Mouse (Mus musculus): Measurements from ENCODE around the gene Ccr9. TPM values are rescaled to one million over a fixed set of nuclear protein-coding genes. Genes with fewer than 3 reads are reported as not detected.
"Not testable (repeated sequence)": the region's sequence is repeated elsewhere in the genome, so short reads cannot be mapped to it uniquely, and the experiment has no call there.

The Ccr9 gene
- polyA plus RNA-seq, 1 experiment from 2014 or later: 0.41 TPM

DNA sequence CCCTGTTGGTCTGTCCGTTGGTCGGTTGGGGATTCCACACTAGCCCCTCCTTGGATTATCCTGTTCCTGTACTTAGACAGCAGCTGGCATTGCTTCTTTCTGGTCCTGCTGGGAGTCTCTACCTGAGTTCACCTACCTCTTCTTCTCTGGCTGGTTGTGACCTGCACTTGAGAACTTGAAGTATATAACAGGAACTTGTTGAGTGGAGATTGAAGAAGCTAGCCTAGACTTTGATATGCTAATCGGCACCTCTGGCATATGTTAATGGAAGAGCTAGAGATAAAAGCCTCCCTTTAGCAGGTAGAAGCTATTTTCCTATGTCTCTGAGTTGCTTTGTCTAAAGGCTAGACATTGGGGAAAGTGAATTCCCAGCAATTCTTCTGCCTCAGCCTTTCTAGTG is 53.0 kb downstream of the Ccr9 start:
- no peaks in the 10 kb centered on the region for H3K9me3 ChIP-seq (ENCODE audit: control insufficient read depth, low read length)

DNA sequence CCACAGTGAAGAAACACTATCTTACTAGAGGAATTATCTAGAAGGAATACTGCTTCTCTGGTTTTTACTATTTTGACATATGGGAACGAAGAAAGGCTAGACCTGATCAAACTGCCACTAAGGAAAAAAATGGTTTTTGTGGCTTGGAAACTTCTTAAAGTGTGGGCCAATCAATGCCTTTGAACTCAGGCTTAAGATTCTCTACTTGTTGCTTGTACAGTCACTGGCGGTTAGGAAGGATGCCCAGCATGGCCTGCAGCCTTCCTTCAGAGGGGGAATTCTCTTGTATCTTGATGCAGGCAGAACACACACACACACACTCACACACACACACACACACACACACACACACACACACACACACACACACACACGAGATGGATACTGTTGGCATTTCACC is 55.9 kb downstream of the Ccr9 start:
- no peak for DNase-seq (ENCODE audit: low spot score)
- 63% methylated on average over 3 of the region's 3 CpGs for WGBS
- no peak for ATAC-seq (replicated peaks; ENCODE audit: low FRiP score, low TSS enrichment, low read depth)

More for the DNA sequence above, 53.0 kb downstream of the Ccr9 start:
- H3K4me2 ChIP-seq (ENCODE audit: low read length): no peak overlapping the region
- no peak overlapping the region for H3K27ac ChIP-seq (ENCODE audit: low read depth)
- H3K4me3 ChIP-seq (ENCODE audit: low read depth, low read length): no peak overlapping the region
- DNase-seq (ENCODE audit: low spot score) (no peak), ATAC-seq (replicated peaks; ENCODE audit: low FRiP score, low TSS enrichment, low read depth) (no peak)
- no peaks in the 10 kb centered on the region for H3K27me3 ChIP-seq (replicated peaks; ENCODE audit: control insufficient read depth, insufficient read depth, low read length)
- no peak overlapping the region for H3K9ac ChIP-seq (ENCODE audit: low read length)
- WGBS: 81% methylated on average over 3 of the region's 3 CpGs
- H3K36me3 ChIP-seq (ENCODE audit: control insufficient read depth, insufficient read depth, low read length): no peaks in the 10 kb centered on the region
- H3K4me1 ChIP-seq (replicated peaks; ENCODE audit: control insufficient read depth, insufficient read depth, low read length): no peaks in the 10 kb centered on the region

DNA sequence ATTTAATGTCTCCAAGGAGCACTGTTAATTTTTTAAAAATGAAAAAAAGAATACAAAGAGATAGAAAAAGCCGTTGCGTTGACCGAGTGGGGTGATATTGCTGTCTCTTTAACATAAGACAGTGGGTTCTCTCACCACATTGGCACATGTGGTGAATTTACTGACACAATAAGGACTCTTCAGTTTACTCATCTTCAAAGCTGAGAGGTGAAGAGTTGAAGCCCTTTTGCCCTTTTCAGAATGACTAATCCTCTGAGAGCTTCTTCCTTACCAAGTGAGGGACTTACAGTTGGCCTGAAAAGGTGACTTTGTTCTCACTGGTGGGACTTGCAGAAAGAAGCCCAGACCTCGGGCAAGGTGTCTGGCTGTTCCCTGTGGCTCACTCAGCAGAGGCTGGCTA is 62.6 kb downstream of the Ccr9 start:
- H3K4me2 ChIP-seq (ENCODE audit: low read length): no peak overlapping the region
- H3K4me1 ChIP-seq (replicated peaks; ENCODE audit: control insufficient read depth, insufficient read depth, low read length): no peaks in the 10 kb centered on the region
- H3K9ac ChIP-seq (ENCODE audit: low read length): no peak overlapping the region
- H3K27ac ChIP-seq (ENCODE audit: low read depth): no peak overlapping the region
- no peak for DNase-seq (ENCODE audit: low spot score)
- no peaks in the 10 kb centered on the region for H3K9me3 ChIP-seq (ENCODE audit: control insufficient read depth, low read length)
- no peak for ATAC-seq (replicated peaks; ENCODE audit: low FRiP score, low TSS enrichment, low read depth)
- H3K36me3 ChIP-seq (ENCODE audit: control insufficient read depth, insufficient read depth, low read length): no peaks in the 10 kb centered on the region
- no peaks in the 10 kb centered on the region for H3K27me3 ChIP-seq (replicated peaks; ENCODE audit: control insufficient read depth, insufficient read depth, low read length)
- H3K4me3 ChIP-seq (ENCODE audit: low read depth, low read length): no peak overlapping the region
- WGBS: 82% methylated on average over 4 of the region's 4 CpGs

More for the DNA sequence above, 55.9 kb downstream of the Ccr9 start:
- H3K36me3 ChIP-seq (ENCODE audit: control insufficient read depth, insufficient read depth, low read length): no peaks in the 10 kb centered on the region
- no peak overlapping the region for H3K27ac ChIP-seq (ENCODE audit: low read depth)
- no peaks in the 10 kb centered on the region for H3K4me1 ChIP-seq (replicated peaks; ENCODE audit: control insufficient read depth, insufficient read depth, low read length)
- no peaks in the 10 kb centered on the region for H3K27me3 ChIP-seq (replicated peaks; ENCODE audit: control insufficient read depth, insufficient read depth, low read length)
- no peaks in the 10 kb centered on the region for H3K9me3 ChIP-seq (ENCODE audit: control insufficient read depth, low read length)
- H3K4me3 ChIP-seq (ENCODE audit: low read depth, low read length): no peak overlapping the region
- no peak overlapping the region for H3K9ac ChIP-seq (ENCODE audit: low read length)
- H3K4me2 ChIP-seq (ENCODE audit: low read length): no peak overlapping the region

DNA sequence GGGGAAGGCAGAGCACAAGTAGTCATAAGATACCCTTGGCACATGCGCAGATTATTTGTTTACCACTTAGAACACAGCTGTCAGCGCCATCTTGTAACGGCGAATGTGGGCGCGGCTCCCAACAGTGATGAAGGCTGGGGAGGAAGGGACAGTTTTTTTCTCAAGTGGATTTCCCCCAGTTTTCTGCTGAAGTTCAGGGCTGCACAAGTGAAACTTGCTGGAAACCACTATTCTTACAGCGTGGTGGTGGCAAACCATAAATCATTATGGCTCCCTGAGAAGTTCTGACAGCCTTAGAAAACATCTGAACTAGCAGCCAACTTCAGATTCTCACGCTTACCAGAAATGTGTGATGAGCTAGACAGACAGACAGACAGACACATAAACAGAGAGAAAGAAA is 71.4 kb downstream of the Ccr9 start:
- not testable (repeated sequence) for H3K9me3 ChIP-seq (ENCODE audit: control insufficient read depth, low read length); H3K36me3 ChIP-seq (ENCODE audit: control insufficient read depth, insufficient read depth, low read length); H3K4me2 ChIP-seq (ENCODE audit: low read length); H3K9ac ChIP-seq (ENCODE audit: low read length); ATAC-seq (replicated peaks; ENCODE audit: low FRiP score, low TSS enrichment, low read depth); DNase-seq (ENCODE audit: low spot score); H3K27me3 ChIP-seq (replicated peaks; ENCODE audit: control insufficient read depth, insufficient read depth, low read length); H3K27ac ChIP-seq (ENCODE audit: low read depth); H3K4me3 ChIP-seq (ENCODE audit: low read depth, low read length); H3K4me1 ChIP-seq (replicated peaks; ENCODE audit: control insufficient read depth, insufficient read depth, low read length)
- WGBS: 90% methylated on average over 7 of the region's 8 CpGs

DNA sequence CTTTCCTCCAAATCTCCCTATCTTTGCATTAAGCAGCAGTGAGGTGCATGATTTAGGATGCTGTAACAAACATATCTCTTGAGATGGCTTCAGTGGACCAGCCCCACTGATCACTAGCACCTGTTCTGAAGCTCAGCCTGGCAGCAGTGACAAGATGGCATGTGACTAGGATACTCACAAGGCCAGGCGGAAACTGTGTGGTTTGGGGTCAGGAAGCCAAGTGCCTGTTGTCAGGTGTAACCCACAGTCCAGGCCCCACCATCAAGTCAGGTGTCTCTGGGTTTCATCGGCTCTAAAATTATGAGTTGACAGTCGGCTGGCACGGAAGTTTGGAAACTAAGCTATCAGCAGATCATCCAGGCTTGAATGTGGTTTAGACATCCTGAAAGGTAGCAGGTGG is 76.1 kb downstream of the Ccr9 start:
- H3K27me3 ChIP-seq (replicated peaks; ENCODE audit: control insufficient read depth, insufficient read depth, low read length): no peaks in the 10 kb centered on the region
- H3K9ac ChIP-seq (ENCODE audit: low read length): no peak overlapping the region

DNA sequence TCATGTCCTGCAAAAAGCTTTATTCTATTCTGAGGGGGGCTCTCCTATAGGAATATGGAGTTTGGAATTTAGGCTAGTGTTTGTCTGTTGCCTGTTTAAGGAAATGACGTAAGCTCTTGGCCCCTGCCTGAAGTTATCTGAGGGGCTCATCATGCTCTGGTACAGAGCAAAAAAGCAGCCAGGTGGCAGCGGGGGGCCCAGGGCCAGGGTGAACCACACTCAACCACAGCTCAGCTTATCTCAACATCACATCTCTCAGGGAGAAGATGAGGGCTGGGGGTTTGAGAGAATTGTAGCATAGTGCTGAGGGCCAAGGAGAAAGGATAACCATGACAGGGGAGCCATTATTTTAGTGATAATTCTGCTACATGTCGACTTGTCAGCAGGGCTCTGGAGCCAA is 78.5 kb downstream of the Ccr9 start:
- no peaks in the 10 kb centered on the region for H3K36me3 ChIP-seq (ENCODE audit: control insufficient read depth, insufficient read depth, low read length)
- ATAC-seq (replicated peaks; ENCODE audit: low FRiP score, low TSS enrichment, low read depth): no peak
- no peaks in the 10 kb centered on the region for H3K4me1 ChIP-seq (replicated peaks; ENCODE audit: control insufficient read depth, insufficient read depth, low read length)
- no peak overlapping the region for H3K4me2 ChIP-seq (ENCODE audit: low read length)
- no peaks in the 10 kb centered on the region for H3K27me3 ChIP-seq (replicated peaks; ENCODE audit: control insufficient read depth, insufficient read depth, low read length)
- H3K4me3 ChIP-seq (ENCODE audit: low read depth, low read length): no peak overlapping the region
- no peaks in the 10 kb centered on the region for H3K9me3 ChIP-seq (ENCODE audit: control insufficient read depth, low read length)
- DNase-seq (ENCODE audit: low spot score): no peak
- no peak overlapping the region for H3K27ac ChIP-seq (ENCODE audit: low read depth)
- 74% methylated on average over 3 of the region's 3 CpGs for WGBS
- no peak overlapping the region for H3K9ac ChIP-seq (ENCODE audit: low read length)

More for the DNA sequence above, 76.1 kb downstream of the Ccr9 start:
- no peak overlapping the region for H3K27ac ChIP-seq (ENCODE audit: low read depth)
- DNase-seq (ENCODE audit: low spot score) (no peak), ATAC-seq (replicated peaks; ENCODE audit: low FRiP score, low TSS enrichment, low read depth) (no peak)
- no peak overlapping the region for H3K4me2 ChIP-seq (ENCODE audit: low read length)
- H3K4me3 ChIP-seq (ENCODE audit: low read depth, low read length): no peak overlapping the region
- WGBS: 81% methylated on average over 4 of the region's 4 CpGs
- no peaks in the 10 kb centered on the region for H3K36me3 ChIP-seq (ENCODE audit: control insufficient read depth, insufficient read depth, low read length)
- H3K9me3 ChIP-seq (ENCODE audit: control insufficient read depth, low read length): no peaks in the 10 kb centered on the region
- no peaks in the 10 kb centered on the region for H3K4me1 ChIP-seq (replicated peaks; ENCODE audit: control insufficient read depth, insufficient read depth, low read length)

DNA sequence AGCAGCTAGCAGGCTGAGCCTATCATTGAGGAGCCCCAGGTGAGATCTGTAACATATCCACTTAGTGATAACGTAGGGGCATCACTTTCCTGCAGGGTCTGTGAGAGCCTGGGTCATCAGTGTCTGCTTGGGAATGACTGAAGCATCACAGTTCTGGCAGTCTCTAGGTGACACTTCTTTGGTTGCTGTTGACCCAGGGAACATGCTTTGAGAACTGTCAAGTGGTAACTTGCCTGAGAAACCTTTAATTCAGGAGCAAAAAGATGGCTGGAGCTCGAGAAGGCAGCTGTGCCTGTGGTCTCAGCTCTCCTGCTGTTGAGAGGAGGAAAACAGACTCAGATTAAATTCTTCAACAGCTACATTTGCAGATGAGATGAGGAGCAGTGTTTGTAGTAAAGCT is 79.1 kb downstream of the Ccr9 start:
- ATAC-seq (replicated peaks; ENCODE audit: low FRiP score, low TSS enrichment, low read depth): no peak
- no peaks in the 10 kb centered on the region for H3K36me3 ChIP-seq (ENCODE audit: control insufficient read depth, insufficient read depth, low read length)

DNA sequence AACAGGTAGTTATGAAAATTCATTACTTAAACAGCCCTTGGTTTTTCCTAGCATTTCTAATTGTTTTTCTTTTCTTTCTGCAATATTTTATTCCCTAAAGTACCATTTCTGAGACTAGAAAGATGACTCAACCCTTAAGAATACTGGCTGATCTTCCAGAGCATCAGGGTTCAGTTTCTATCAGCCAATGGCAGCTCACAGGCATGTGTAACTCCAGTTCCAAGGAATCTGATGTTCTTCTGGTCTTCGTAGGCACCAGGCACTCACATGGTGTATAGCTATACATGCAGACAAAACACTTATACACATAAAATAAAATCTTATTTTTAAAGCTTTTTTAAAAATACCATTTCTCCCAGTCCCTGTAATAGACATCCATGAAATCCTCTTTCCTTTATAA is 79.9 kb downstream of the Ccr9 start:
- Histone ChIP-seq H3K9me3 (ENCODE audit: control insufficient read depth, low read length) (no peaks in the 10 kb centered on the region), H3K4me2 (ENCODE audit: low read length) (no peak overlapping the region), H3K27ac (ENCODE audit: low read depth) (no peak overlapping the region), H3K9ac (ENCODE audit: low read length) (no peak overlapping the region), H3K4me1 (replicated peaks; ENCODE audit: control insufficient read depth, insufficient read depth, low read length) (no peaks in the 10 kb centered on the region), H3K4me3 (ENCODE audit: low read depth, low read length) (no peak overlapping the region), H3K36me3 (ENCODE audit: control insufficient read depth, insufficient read depth, low read length) (no peaks in the 10 kb centered on the region), H3K27me3 (replicated peaks; ENCODE audit: control insufficient read depth, insufficient read depth, low read length) (no peaks in the 10 kb centered on the region)
- ATAC-seq (replicated peaks; ENCODE audit: low FRiP score, low TSS enrichment, low read depth) (no peak), DNase-seq (ENCODE audit: low spot score) (no peak)
- WGBS: 79% methylated on average over 1 of the region's 1 CpGs

More for the DNA sequence above, 79.1 kb downstream of the Ccr9 start:
- Histone ChIP-seq H3K4me1 (replicated peaks; ENCODE audit: control insufficient read depth, insufficient read depth, low read length) (no peaks in the 10 kb centered on the region), H3K9me3 (ENCODE audit: control insufficient read depth, low read length) (no peaks in the 10 kb centered on the region), H3K9ac (ENCODE audit: low read length) (no peak overlapping the region), H3K4me2 (ENCODE audit: low read length) (no peak overlapping the region), H3K27ac (ENCODE audit: low read depth) (no peak overlapping the region), H3K27me3 (replicated peaks; ENCODE audit: control insufficient read depth, insufficient read depth, low read length) (no peaks in the 10 kb centered on the region), H3K4me3 (ENCODE audit: low read depth, low read length) (no peak overlapping the region)
- 64% methylated on average over 2 of the region's 2 CpGs for WGBS
- no peak for DNase-seq (ENCODE audit: low spot score)

DNA sequence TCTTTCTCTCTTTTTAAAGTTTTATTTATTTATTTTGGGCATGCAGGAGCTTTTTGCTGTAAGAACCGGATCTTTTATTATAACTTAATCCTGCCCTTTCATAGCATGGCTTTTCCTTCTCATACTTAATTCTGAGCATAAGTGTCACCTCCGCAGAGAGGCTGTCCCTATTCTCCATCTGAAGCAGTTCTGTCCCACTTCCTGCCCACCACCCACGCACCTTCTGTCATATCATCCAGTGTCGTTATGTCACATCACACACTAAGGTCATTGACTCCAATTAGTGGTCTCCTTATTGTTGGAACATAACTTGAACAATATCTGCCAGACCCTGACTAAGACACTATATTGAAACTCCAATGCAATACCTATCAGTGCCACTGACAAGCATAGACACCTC is 80.4 kb downstream of the Ccr9 start:
- Histone ChIP-seq H3K27ac (ENCODE audit: low read depth) (no peak overlapping the region), H3K36me3 (ENCODE audit: control insufficient read depth, insufficient read depth, low read length) (no peaks in the 10 kb centered on the region), H3K4me3 (ENCODE audit: low read depth, low read length) (no peak overlapping the region), H3K4me1 (replicated peaks; ENCODE audit: control insufficient read depth, insufficient read depth, low read length) (no peaks in the 10 kb centered on the region), H3K4me2 (ENCODE audit: low read length) (no peak overlapping the region), H3K27me3 (replicated peaks; ENCODE audit: control insufficient read depth, insufficient read depth, low read length) (no peaks in the 10 kb centered on the region), H3K9me3 (ENCODE audit: control insufficient read depth, low read length) (no peaks in the 10 kb centered on the region), H3K9ac (ENCODE audit: low read length) (no peak overlapping the region)
- no peak for ATAC-seq (replicated peaks; ENCODE audit: low FRiP score, low TSS enrichment, low read depth)
- WGBS: 81% methylated on average over 4 of the region's 4 CpGs
- no peak for DNase-seq (ENCODE audit: low spot score)
